In genomic region chr10:67182651-67183050, GRCm38 (mm10) we compare ENCODE assay signal across 12 mouse cellular contexts.
A peak's percentile ranks its signal among the peaks of the same experiment; 100 is the strongest.
DNase-seq lines count a peak whose midpoint lies in the region; ATAC-seq and TF ChIP-seq lines count a peak whose summit lies in the region.
"Had no signal": no experiment of that assay in that cellular context is flagged by ENCODE, and none has a peak within 500 bp of the region (broad histone marks: within the 10 kb centered on the region; RNA-seq: fewer than 3 reads in every experiment).

No protein-coding gene starts in this region.

- peak overlapping the region; percentile 35; the same call in 1 of the 2 replicates for H3K27ac ChIP-seq in hindbrain, embryonic 12.5 days
- H3K27ac ChIP-seq in hindbrain, embryonic 13.5 days = no peak overlapping the region
- peak overlapping the region; percentile 55; the same call in 1 of the 2 replicates for H3K27ac ChIP-seq in liver, postnatal 0 days (ENCODE audit: low read depth)
- H3K27ac ChIP-seq: intestine, embryonic 15.5 days; limb, embryonic 13.5 days; neural tube, embryonic 12.5 days had no signal

- no peak for ATAC-seq in hindbrain, embryonic 12.5 days (ENCODE audit: low FRiP score)
- no peak for ATAC-seq in hindbrain, embryonic 13.5 days (ENCODE audit: low FRiP score)
- no peak for ATAC-seq in liver, postnatal 0 days
- ATAC-seq in inflammation-experienced regulatory T-cells, adult 6 months = no peak
- ATAC-seq: intestine, embryonic 15.5 days; Patski had no signal

- H3K36me3 ChIP-seq in hindbrain, embryonic 12.5 days = no peaks in the 10 kb centered on the region
- no peaks in the 10 kb centered on the region for H3K36me3 ChIP-seq in hindbrain, embryonic 13.5 days
- H3K36me3 ChIP-seq in liver, postnatal 0 days (replicated peaks; ENCODE audit: insufficient read depth, low read length) = no peaks in the 10 kb centered on the region
- H3K36me3 ChIP-seq: intestine, embryonic 15.5 days; limb, embryonic 13.5 days; neural tube, embryonic 12.5 days had no signal

- H3K4me1 ChIP-seq in hindbrain, embryonic 12.5 days = peaks cover 14% of the 10 kb centered on the region
- peaks cover 24% of the 10 kb centered on the region for H3K4me1 ChIP-seq in hindbrain, embryonic 13.5 days (replicated peaks)
- peaks cover 33% of the 10 kb centered on the region for H3K4me1 ChIP-seq in liver, postnatal 0 days (ENCODE audit: insufficient read depth)

- no peak overlapping the region for H3K9ac ChIP-seq in hindbrain, embryonic 12.5 days
- no peak overlapping the region for H3K9ac ChIP-seq in hindbrain, embryonic 13.5 days
- no peak overlapping the region; the same call in 1 of the 2 replicates for H3K9ac ChIP-seq in liver, postnatal 0 days (replicated peaks)
- H3K9ac ChIP-seq: intestine, embryonic 15.5 days; limb, embryonic 13.5 days; neural tube, embryonic 12.5 days had no signal

- DNase-seq in A20 (ENCODE audit: low read depth, low spot score) = peak; percentile 71
- peak; percentile 48 for DNase-seq in T-cell, adult 2 months (ENCODE audit: low spot score)
- DNase-seq in liver, postnatal 0 days = peak; percentile 25
- DNase-seq in left cerebral cortex, postnatal 14 days (ENCODE audit: low spot score in 2 of 2) = no peak
- no peak for DNase-seq in cerebellum, postnatal 4 days (ENCODE audit: low spot score in 2 of 2)

- intact Hi-C loops in left cerebral cortex, postnatal 14 days (cut with DNase I) = loop anchor here (10.0 kb wide), 1 partner anchor 158 kb away; no protein-coding TSS in a partner anchor

- no peaks in the 10 kb centered on the region for H3K9me3 ChIP-seq in hindbrain, embryonic 12.5 days (replicated peaks)
- H3K9me3 ChIP-seq in hindbrain, embryonic 13.5 days = no peaks in the 10 kb centered on the region
- no peaks in the 10 kb centered on the region for H3K9me3 ChIP-seq in liver, postnatal 0 days (ENCODE audit: low read length)
- H3K9me3 ChIP-seq: intestine, embryonic 15.5 days; limb, embryonic 13.5 days; neural tube, embryonic 12.5 days had no signal

- no peak overlapping the region for H3K4me2 ChIP-seq in hindbrain, embryonic 12.5 days (replicated peaks)
- H3K4me2 ChIP-seq in hindbrain, embryonic 13.5 days = no peak overlapping the region
- peak overlapping the region; percentile 41 for H3K4me2 ChIP-seq in liver, postnatal 0 days (ENCODE audit: low read depth, low read length)
- H3K4me2 ChIP-seq: intestine, embryonic 15.5 days; limb, embryonic 13.5 days; neural tube, embryonic 12.5 days had no signal

- H3K27me3 ChIP-seq in hindbrain, embryonic 12.5 days = no peaks in the 10 kb centered on the region
- H3K27me3 ChIP-seq in hindbrain, embryonic 13.5 days = no peaks in the 10 kb centered on the region
- no peaks in the 10 kb centered on the region for H3K27me3 ChIP-seq in liver, postnatal 0 days (ENCODE audit: insufficient read depth, low read length)
- H3K27me3 ChIP-seq: intestine, embryonic 15.5 days; limb, embryonic 13.5 days; neural tube, embryonic 12.5 days; Patski had no signal

- 67% methylated on average over 3 of the region's 3 CpGs for WGBS in hindbrain, embryonic 12.5 days
- 68% methylated on average over 3 of the region's 3 CpGs for WGBS in hindbrain, embryonic 13.5 days
- 30% methylated on average over 3 of the region's 3 CpGs for WGBS in liver, postnatal 0 days (ENCODE audit: insufficient replicate concordance)

- no peak for TF ChIP-seq CTCF in liver, postnatal 0 days (IDR thresholded peaks at IDR 0.05; ENCODE audit: low read depth)

- no peak overlapping the region for H3K4me3 ChIP-seq in hindbrain, embryonic 12.5 days
- H3K4me3 ChIP-seq in hindbrain, embryonic 13.5 days = no peak overlapping the region
- no peak overlapping the region for H3K4me3 ChIP-seq in liver, postnatal 0 days (ENCODE audit: low read depth, low read length)
- H3K4me3 ChIP-seq: intestine, embryonic 15.5 days; limb, embryonic 13.5 days; neural tube, embryonic 12.5 days had no signal

- no peak for TF ChIP-seq EP300 in liver, postnatal 0 days (IDR thresholded peaks at IDR 0.05; ENCODE audit: low read depth)

Comparison
In these comparisons a context has a peak if more than half of its experiments do, and no peak if none do; other contexts are left out.
1. DNase-seq: peak in A20 (single experiment), T-cell, adult 2 months (single experiment) and liver, postnatal 0 days (single experiment); none in left cerebral cortex, postnatal 14 days (0 of 2) and cerebellum, postnatal 4 days (0 of 2).